Mouse (Mus musculus) kidney, postnatal 0 days (tissue): ENCODE data around the gene Dnttip1. TPM values are rescaled to one million over a fixed set of nuclear protein-coding genes. Genes with fewer than 3 reads are reported as not detected.
A peak's percentile ranks its signal among the peaks of the same experiment; 100 is the strongest.

ENCODE experiments used
- ATAC-seq: fragments of 200-750 bp; cut with Nextera tagmentation; replicated peaks from 2 replicates; pipeline ENCODE4 v1.8.0; 2017; ENCODE audit warnings: low read depth, moderate number of reproducible peaks, moderate TSS enrichment, moderate library complexity; ENCODE audit not compliant: low FRiP score
- DNase-seq: peaks from one replicate; pipeline ENCODE4 v3.0.0-alpha.2; 2016; ENCODE audit warnings: low spot score
- H3K27ac ChIP-seq: fragments of 300-500 bp; sonication (generic); 2 replicates; pipeline ENCODE4 v1.5.1; 2014; ENCODE audit warnings: mild to moderate bottlenecking
- H3K27me3 ChIP-seq: fragments of 300-500 bp; sonication (generic); 2 replicates; pipeline ENCODE4 v1.6.1; 2014; ENCODE audit warnings: low read length, mixed read lengths; ENCODE audit not compliant: insufficient read depth
- H3K36me3 ChIP-seq: fragments of 300-500 bp; sonication (generic); 2 replicates; pipeline ENCODE4 v1.6.1; 2014; ENCODE audit warnings: low read length, mixed read lengths; ENCODE audit not compliant: insufficient read depth
- H3K4me1 ChIP-seq: fragments of 300-500 bp; sonication (generic); replicated peaks from 2 replicates; pipeline ENCODE4 v1.6.1; 2014; ENCODE audit warnings: antibody characterized with exemption, low read length, mixed read lengths; ENCODE audit not compliant: insufficient read depth
- H3K4me2 ChIP-seq: fragments of 300-500 bp; sonication (generic); 2 replicates; pipeline ENCODE4 v1.6.1; 2014; ENCODE audit warnings: mild to moderate bottlenecking, low read length, moderate library complexity, mixed read lengths
- H3K4me3 ChIP-seq: fragments of 300-500 bp; sonication (generic); replicated peaks from 2 replicates; pipeline ENCODE4 v1.5.1; 2014; ENCODE audit warnings: low read depth, low read length
- H3K9ac ChIP-seq: fragments of 300-500 bp; sonication (generic); 2 replicates; pipeline ENCODE4 v1.6.1; 2014; ENCODE audit warnings: low read depth, low read length
- H3K9me3 ChIP-seq: fragments of 300-500 bp; sonication (generic); replicated peaks from 2 replicates; pipeline ENCODE4 v1.6.1; 2016; ENCODE audit warnings: low read length, inconsistent platforms, mixed read lengths
- CTCF ChIP-seq: IDR thresholded peaks from 2 replicates; pipeline ENCODE4 v1.5.1; 2016; ENCODE audit warnings: antibody characterized with exemption, low read depth, mild to moderate bottlenecking, moderate library complexity
- WGBS: fragments of 180-500 bp; shearing (Covaris S2); extraction: QIAGEN DNeasy Blood & Tissue Kit; methylation state at CpG from one replicate; pipeline ENCODE4 v1.1.7; 2014; 5-methylcytosine and 5-hydroxymethylcytosine counted together
- polyA plus RNA-seq: library from polyadenylated mRNA; unstranded; fragments of >200 nt; fragmentation: Nextera tagmentation; extraction: Ambion mirVana; gene quantifications from 2 replicates; pipeline ENCODE4 v1.2.1, GENCODE M21; 2015

Gene Dnttip1
- polyA plus RNA-seq, 1 experiment from 2014 or later, result 58.5 TPM

GRCm38 (mm10) chr2:164781876-164782275 lies 36.1 kb downstream of the Dnttip1 start:
- H3K4me1 ChIP-seq, result no peaks in the 10 kb centered on the region; the same call in 1 of the 2 replicates
- no peaks in the 10 kb centered on the region for H3K27me3 ChIP-seq
- WGBS, result 73% methylated on average over 4 of the region's 4 CpGs
- H3K4me3 ChIP-seq, result no peak overlapping the region
- H3K9ac ChIP-seq, result no peak overlapping the region
- TF ChIP-seq CTCF, result no peak
- H3K9me3 ChIP-seq, result no peaks in the 10 kb centered on the region
- no peak overlapping the region for H3K27ac ChIP-seq
- no peak overlapping the region for H3K4me2 ChIP-seq
- H3K36me3 ChIP-seq, result no peaks in the 10 kb centered on the region
- ATAC-seq (no peak), DNase-seq (no peak)

GRCm38 (mm10) chr2:164783926-164784581 lies 38.3 kb downstream of the Dnttip1 start:
- no peak overlapping the region for H3K4me3 ChIP-seq
- no peak overlapping the region for H3K27ac ChIP-seq
- ATAC-seq (no peak), DNase-seq (peak; percentile 60)
- H3K27me3 ChIP-seq, result no peaks in the 10 kb centered on the region
- 70% methylated on average over 7 of the region's 7 CpGs for WGBS
- peak; percentile 62 for TF ChIP-seq CTCF
- H3K9ac ChIP-seq, result no peak overlapping the region
- H3K9me3 ChIP-seq, result no peaks in the 10 kb centered on the region
- no peak overlapping the region for H3K4me2 ChIP-seq
- no peaks in the 10 kb centered on the region for H3K36me3 ChIP-seq
- H3K4me1 ChIP-seq, result no peaks in the 10 kb centered on the region; the same call in 1 of the 2 replicates

GRCm38 (mm10) chr2:164784869-164785420 lies 39.2 kb downstream of the Dnttip1 start:
- WGBS, result 3% methylated on average over 7 of the region's 7 CpGs
- DNase-seq (no peak), ATAC-seq (no peak)
- H3K36me3 ChIP-seq, result no peaks in the 10 kb centered on the region
- H3K27ac ChIP-seq, result peak overlapping the region; percentile 90
- H3K9me3 ChIP-seq, result no peaks in the 10 kb centered on the region
- TF ChIP-seq CTCF, result no peak
- no peaks in the 10 kb centered on the region for H3K27me3 ChIP-seq
- H3K4me2 ChIP-seq, result peak overlapping the region; percentile 75
- H3K9ac ChIP-seq, result peak overlapping the region; percentile 76
- H3K4me1 ChIP-seq, result no peaks in the 10 kb centered on the region; the same call in 1 of the 2 replicates
- peak overlapping the region; percentile 67 for H3K4me3 ChIP-seq

- peak; percentile 65 for TF ChIP-seq CTCF
- ATAC-seq (peak; percentile 87), DNase-seq (peak; percentile 92)
- Histone ChIP-seq H3K36me3 (peaks cover 4% of the 10 kb centered on the region; the same call in 1 of the 2 replicates), H3K4me2 (peak within 1 kb of the TSS; percentile 75), H3K27ac (peak within 1 kb of the TSS; percentile 90), H3K9ac (peak within 1 kb of the TSS; percentile 76), H3K4me1 (no peaks in the 10 kb centered on the region; the same call in 1 of the 2 replicates), H3K4me3 (peak within 1 kb of the TSS; percentile 67), H3K27me3 (no peaks in the 10 kb centered on the region), H3K9me3 (no peaks in the 10 kb centered on the region)
- WGBS, result under 1% methylated on average over 75 of the region's 89 CpGs
Observed at GRCm38 (mm10) chr2:164785481-164786387, 40.0 kb downstream of the Dnttip1 start, which contains the start of gene Snx21. TSS of gene Snx21 (plus strand) at chr2:164785823.

GRCm38 (mm10) chr2:164786388-164786885 lies 40.7 kb downstream of the Dnttip1 start:
- WGBS, result 6% methylated on average over 15 of the region's 15 CpGs
- ATAC-seq, result no peak
- peak overlapping the region; percentile 67 for H3K4me3 ChIP-seq

More at GRCm38 (mm10) chr2:164786388-164786885, 40.7 kb downstream of the Dnttip1 start:
- Histone ChIP-seq H3K4me1 (no peaks in the 10 kb centered on the region; the same call in 1 of the 2 replicates), H3K4me2 (peak overlapping the region; percentile 75), H3K9me3 (no peaks in the 10 kb centered on the region), H3K36me3 (peaks cover 10% of the 10 kb centered on the region; the same call in 1 of the 2 replicates), H3K27ac (peak overlapping the region; percentile 90), H3K27me3 (no peaks in the 10 kb centered on the region), H3K9ac (peak overlapping the region; percentile 76)
- DNase-seq, result peak; percentile 51
- TF ChIP-seq CTCF, result no peak
